Mouse (Mus musculus) kidney, adult 9 months (tissue): ENCODE measurements around the gene Gm20388.
A peak's percentile ranks its signal among the peaks of the same experiment; 100 is the strongest.
"Not testable (repeated sequence)": the region's sequence is repeated elsewhere in the genome, so short reads cannot be mapped to it uniquely, and the experiment has no call there.

Experiments used
- DNase-seq: peaks from one replicate; pipeline ENCODE4 v3.0.0; 2022

Gene Gm20388

DNA sequence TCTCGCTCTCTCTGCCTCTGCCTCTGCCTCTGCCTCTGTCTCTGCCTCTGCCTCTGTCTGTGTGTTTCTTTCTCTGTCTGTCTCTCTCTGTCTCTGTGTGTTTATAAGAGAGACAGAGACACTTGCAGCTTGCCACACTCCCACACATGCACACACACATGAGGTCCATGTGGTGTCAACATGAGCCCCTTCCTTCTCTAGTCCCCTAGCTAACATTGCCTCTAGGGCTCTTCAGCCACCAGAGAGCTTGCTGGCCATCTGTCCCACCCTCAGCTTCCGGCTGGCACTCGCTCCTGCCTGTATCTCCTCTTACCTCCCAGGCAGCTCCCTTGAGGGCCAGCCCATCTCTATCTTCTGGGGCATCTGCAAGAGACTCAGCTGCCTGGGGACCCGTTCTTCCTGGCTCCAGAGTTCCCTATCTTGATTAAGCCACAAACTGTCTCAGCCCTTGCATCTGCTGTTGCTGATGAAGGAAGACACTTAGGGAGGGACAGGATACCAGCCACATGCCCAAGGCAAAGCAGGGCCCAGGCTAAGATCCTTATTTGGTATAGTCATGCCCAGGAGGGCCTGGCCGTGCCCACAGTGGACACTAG, 414.6 kb downstream of the Gm20388 start:
- no peak for DNase-seq

DNA sequence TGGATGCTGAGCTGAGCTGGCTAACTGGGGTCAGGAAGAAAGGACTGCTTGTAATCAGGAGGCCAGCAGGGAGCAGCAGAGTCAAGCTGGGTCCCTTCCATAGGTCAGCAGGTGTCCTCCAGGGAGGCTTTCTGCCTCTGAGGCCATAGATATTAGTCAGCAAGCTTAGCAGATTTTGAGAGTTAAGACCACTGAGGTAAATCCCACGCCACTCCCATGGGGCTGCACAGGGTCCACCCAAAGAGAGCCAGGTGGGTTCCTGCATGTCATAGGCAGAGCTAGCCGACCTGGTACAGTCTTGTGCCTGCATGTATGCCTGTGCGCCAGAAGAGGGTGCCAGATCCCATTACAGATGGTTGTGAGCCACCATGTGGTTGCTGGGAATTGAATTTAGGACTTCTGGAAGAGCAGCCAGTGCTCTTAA, 416.5 kb downstream of the Gm20388 start:
- DNase-seq = peak; percentile 65

DNA sequence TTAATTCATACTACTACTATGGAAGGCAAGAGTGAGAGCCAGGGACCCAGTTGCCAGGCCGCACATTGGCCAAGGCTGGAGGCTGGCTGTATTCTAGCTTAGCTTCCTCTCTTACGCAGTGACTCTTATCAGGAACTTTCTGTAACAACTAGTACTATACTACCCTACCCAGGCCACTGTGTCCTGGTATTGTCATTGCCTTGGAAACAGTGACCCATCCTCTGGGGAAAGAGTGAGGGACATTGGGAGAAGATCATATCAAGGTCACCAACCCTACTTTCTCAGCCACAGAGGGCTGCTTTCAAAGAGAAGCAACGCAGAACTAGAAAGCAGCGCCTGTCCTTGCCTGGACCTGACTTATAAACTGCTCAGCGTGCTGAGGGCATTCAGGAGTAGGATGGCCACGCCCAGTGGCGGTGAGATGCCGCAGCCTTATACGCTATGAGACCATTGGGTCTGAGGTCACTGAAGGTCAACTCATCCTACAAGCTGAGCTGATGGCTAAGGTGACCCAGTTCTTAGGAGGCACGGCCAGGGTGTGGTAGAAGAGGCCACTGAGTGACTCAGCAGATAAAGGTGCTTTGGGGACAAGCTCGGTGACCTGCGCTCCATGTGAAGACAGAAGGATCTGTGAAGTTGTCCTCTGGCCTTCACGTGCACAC, 417.9 kb downstream of the Gm20388 start:
- no peak for DNase-seq

DNA sequence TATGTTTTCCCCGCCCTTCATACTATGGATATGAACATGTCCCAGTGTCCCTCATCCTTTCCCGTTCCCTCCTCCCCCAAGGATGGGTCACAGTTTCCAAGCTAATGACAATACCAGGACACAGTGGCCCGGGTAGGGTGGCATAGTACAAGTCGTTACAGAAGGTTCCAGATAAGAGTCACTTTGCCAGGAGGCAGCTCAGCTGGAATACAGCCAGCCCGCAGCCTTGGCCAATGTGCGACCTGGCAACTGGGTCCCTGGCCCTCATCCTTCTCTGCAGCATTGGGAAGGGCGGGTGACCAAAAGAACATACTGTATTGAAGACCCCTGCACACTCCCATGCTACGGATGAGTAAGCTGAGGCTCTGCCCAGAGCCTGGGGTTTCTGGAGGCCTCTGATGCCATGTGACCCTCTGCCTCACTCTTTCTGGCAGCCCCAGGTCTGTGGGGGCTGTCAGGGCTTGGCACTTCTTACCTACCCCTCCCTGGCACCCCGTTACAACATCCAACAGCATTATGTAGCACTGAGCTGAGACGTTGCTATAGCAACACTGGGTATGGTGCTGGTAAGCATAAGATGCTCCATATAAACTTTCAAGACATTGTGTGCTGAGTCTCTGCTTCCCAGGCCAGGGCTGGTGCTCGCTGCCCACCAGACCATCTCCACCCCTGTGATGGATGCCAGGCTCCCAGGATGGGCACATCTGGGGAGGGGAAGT, 418.5 kb downstream of the Gm20388 start:
- no peak for DNase-seq

DNA sequence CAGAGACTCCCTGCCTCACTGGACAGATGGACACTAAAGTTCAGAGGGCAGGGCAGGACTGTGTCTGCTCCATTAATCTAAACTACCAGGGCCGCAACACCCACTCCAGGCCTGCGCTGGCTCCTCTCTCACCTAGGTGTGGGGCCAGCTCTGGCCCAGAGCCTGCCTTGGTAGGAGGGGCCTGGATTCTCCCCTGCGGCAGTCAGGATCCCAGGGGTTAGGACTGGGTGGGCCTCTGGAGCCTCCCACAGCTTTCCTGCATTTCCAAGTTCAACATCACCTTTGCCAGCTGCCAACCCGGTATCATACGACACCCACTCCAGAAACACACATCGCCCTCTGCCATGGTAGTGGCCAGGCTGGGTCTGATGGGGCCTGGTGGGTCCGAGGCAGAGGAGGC, 420.4 kb downstream of the Gm20388 start:
- DNase-seq = no peak

DNA sequence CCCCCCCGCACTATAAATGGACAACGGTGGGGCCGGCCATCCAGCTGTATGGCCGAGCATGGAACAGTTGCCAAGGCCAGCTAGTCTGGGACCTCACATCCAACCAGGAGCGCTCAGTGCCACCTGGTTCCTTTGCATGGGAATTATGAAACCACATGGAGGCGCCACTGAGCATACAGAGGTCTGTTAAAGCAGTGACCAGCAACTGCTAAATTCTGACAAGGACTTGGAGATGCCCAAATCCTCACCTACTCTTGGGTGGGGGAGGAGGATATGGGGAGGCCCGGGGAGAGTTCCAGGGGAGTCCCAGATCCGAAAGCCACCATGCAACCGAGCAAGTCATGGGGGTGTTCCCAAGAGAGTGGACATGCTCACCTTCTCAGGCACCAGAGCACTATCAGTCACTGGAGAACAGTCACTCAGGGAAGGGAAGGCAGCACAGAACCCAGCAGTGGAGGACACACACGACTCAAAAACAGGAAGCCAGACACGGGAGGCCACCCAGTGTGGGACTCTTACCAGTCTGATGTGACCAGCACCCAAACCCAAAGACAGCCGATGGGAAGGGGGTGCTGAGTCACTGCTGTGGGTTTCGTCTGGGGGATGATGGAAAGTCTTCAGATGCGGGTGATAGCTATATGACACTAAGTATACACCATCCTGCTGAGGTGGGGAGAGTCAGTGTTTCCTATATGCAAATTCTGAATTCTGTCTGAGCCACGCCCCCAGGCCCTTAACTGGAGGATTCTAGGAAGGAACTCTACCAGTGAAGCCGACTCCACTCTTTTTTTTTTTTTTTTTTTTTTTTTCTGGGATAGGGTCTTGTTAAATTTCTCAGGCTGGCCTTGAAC, 422.0 kb downstream of the Gm20388 start:
- DNase-seq = no peak

DNA sequence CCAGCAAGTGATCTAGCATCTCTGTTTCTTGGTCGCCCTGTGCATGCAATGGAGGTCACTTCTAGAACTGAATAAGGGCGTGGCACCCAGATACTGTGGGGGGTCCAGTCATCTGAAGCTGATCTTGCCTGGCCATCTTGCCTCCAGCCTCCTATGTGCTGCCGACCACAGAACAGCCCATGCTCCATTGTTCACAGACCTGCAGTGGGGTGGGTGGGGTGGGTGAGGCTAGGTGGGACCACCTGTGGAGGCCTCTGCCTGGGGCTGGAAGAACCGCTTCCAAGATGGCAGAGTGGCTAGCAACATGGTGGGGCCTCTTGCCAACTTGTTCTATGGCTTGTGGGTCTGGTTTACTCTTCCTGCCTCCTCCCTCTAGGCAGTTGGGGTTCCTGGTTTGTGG, 423.0 kb downstream of the Gm20388 start:
- no peak for DNase-seq

DNA sequence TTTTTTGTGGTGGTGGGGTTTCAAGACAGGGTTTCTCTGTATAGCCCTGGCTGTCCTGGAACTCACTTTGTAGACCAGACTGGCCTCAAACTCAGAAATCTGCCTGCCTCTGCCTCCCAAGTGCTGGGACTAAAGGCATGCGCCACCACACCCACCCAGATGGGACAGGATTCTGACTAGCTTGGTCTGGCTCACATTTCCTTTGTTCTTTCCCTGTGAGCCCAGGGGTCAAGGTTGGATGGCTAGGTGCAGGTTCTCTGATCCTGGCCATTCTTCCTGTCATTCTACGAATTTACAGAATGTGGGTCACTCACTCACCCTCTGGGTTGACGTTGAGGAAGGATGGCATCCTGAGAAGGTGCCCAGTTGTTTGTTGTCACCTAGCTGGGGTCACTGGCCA, 423.6 kb downstream of the Gm20388 start:
- DNase-seq = not testable (repeated sequence)

DNA sequence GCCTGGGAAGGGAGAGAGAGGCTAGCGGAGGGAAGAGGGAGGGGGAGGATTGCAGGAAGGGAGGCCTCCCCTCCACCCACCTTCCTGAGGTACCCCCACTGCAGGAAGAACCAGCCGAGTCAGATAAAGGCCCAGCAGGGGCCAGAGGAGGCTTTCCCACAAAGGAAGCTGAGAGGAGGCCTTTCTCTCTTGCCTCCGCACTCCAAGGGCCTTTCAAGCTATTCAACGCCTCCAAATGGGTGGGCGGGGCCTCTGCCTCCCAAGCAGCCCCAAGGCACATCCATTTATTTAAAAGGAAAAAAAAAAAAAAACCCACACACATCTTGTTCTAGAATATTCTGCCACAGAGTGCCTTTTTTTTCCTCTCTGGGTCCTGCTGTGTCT, 424.2 kb downstream of the Gm20388 start:
- DNase-seq = no peak

DNA sequence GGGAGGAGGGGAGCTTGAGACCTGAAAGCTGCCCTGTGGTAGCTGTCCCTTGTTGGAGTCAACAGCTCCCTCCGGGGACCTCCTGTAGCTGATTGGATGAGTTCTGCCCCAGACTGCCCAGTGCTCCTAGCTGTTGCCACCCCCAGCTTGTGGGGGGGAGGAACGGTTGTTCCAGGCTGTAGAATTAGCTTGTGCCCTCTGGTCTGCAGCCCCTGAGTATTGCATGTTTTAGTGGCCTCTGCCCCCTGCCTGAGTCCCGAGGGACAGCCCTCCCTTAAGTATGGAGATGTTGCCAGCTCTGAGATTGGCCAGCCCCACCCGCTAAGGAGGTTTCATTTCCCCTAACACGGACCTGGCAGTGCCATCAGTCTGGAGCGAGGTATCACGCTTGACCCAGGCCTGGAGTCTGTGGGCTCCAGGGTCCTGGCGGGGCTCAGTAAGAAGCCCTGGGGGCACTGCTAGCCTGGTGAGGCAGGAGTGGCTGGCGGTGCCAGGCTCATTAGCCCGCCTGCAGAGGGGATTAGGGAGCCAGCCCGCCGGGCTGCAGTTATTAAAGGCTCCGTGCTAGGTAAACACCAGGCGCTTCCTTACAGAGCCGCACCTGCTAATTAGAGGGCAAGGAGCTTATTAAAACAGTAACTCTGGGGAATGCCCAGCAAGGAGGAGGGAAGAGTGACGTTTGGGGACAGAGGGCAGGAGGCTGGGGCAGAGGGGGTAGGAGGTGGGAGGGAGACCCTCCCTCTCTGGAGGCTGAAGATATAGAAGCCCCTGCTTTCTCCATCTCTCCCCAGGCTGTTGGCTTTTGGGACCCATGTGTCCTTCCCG, 424.8 kb downstream of the Gm20388 start:
- no peak for DNase-seq

DNA sequence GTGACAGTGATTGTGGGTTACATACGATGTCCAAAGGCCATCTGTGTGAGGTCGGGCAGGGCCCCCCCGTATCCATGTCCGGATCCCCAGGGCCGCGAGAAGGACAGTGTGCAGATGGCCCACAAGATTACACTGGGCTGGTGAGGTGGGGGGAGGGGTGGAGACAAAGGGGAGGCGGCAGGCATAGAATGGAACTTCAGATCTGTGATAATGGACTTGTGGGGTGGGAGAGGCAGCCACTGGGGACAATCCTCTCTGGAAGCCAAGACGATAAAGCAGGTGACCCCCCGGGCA, 425.4 kb downstream of the Gm20388 start:
- no peak for DNase-seq

DNA sequence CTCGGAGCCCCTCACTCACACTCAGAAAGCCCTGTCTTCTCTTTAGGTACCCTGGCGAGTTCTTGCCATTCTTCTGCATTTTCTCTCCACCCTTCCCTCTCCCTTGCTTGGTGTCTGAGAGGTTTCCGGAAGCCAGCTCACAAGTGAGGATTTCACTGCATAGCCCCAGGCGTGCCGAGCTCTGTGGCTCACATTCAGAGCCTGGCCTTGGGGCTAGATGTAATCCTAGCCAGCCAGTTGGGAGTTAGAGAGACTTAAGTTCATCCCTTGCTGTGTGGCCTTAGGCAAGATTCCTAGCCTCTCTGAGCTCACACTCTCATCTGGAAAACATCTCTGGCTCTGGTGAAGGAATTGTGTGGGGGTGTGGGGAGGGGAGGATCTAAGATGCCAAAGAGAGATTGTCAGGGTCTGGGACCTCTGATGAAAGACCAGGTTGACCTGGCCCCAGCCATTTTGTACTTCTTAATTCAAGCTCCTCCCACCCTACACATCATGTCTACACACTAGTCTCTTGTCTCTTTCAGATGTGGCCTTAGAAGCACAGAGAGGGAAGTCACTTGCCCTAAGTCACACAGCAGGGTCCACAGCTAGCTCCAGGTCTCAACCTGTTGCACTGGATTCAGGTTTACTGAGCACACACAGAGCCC, 426.4 kb downstream of the Gm20388 start:
- DNase-seq = no peak

DNA sequence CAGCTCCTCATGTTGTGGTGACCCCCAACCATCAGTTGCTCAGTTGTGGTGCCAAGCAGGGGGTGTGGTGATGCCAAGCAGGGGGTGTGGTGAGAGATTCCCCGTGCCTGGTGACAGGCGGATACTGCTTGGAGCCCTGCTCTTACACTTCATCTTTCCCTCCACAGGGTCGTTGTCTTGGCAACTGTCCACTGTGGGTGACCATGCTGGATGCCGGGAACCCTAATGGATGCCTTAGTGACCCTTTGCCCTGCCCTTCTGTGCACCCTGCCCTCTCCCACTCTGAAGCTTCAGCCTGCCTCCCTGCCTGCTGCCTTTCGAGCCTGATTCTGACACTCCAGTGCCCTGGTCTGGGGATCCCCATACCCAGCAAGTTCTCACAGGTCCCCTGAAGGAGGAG, 427.0 kb downstream of the Gm20388 start:
- DNase-seq = no peak

DNA sequence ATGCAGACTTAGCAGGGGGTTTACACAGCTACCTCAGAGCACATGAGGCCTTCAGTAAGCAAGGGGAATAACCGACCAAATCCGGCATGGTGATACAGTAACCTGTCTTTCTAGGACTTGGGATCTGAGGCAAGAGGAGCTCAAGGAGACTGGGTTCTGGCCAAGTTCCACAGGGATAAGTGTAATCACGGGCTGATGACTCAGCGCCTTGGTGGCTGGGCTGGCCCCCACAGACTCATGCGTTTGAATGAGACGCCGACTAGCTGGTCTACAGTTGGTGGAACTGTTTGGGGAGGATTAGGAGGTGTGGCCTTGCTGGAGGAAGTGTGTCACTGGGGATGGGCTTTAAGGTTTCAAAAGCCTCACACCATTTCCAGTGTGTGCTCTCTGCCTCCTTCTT, 428.0 kb downstream of the Gm20388 start:
- no peak for DNase-seq

DNA sequence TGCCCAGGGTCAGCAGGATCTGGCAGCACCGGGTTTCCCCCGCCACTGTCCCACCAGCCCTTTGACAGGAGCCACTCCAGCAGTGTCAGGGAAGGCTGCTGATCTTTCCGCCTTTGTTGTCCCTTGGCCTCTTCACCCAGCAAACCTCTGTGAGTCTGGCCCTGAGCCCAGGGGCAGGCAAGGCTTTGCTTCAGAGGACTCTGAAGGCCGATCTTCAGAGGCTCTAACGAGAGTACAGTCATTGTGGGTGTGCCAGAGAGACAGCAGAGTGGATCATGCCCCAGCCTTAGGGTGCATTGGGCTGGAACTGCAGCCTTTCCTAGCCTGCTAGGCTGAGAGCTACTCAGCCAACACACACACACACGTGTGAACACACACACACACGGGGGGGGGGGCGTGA, 429.1 kb downstream of the Gm20388 start:
- peak; percentile 87 for DNase-seq

DNA sequence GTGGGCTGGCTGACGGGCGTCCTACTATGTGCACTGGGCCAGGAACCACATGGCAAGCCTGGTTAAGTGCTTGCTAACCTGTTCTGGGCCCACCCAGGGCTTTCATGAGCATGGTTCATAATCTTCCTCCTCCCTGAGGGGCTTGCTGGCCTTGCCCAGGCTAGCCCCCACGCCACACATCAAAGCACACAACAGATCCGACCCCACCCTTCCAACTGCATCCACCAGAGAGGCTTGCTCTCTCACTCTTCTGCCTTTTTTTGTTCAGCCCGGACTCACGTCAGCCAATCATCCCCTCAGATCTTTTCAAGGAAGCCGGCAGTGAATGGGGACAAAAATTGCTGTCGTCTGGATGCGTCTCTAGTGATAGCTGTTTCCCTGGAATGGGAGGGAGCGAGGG, 430.5 kb downstream of the Gm20388 start:
- no peak for DNase-seq

DNA sequence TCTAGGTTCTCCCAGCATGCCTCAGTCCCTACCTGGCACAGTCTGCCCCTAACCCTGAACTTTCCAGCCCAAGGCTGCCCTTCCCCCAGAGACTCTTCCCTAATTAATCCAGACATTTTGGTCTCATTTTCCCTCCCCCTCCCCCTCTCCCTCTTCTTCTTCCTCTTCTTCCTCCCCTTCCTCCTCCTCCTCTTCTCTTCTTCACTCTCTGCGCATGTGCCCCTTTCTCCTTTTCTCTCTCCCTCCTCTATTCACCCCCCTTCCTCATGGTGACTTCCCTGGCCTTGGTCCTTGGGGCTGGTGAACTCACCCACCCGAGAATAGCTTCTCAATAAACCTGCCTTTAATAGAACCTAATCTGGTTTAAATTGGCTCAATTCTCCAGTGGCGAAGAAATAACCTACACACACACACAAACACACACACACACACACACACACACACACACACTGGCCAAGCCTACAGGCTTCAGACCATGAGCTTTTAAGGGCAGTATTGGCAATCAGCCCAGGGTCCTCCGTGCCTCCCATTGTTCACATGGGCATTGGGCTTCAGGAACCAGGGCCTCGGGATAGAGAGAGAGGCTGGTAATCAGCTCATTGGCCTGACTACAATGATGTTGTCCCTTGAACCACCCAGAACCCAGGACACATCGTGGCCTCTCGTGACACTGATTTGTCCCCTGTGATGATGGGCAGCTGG, 432.4 kb downstream of the Gm20388 start:
- no peak for DNase-seq

DNA sequence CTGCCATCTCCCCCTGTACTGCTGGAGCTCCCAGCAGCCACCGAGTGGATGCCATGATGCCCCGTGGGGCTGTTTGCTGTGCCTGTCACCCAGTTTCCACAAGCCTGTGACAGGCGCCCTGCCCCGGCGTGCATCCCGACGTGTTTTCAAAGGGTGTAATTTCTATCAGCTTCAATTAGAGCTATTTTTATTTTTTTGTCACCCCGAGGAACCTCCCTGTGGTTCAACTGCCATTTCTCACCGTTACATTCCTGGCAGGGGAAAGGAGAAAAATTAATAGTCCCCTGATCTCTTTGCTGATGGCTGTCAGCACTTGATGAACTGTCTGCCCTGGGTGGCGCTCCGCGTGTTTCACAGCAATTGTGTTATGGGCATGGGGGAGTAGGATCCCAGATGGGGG, 432.9 kb downstream of the Gm20388 start:
- no peak for DNase-seq

DNA sequence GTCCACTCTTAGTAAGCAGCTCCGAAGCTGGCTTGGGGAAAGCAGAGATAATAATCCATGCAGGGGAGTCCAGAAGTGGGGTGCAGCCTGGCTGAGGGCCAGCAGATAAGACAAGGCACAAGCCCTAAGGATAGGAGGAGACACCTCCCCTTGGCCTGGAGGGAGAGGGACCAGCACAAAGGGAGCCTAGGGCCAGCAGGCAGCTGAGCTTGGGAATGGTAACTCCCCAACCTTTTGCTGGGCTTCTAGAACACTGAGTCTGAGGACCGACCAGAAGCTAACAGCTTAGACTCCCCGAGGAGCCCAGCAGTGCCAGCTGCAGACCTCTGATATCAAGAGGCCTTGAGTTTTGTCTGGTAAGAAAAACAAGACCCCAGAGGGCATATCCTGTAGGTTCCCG, 433.5 kb downstream of the Gm20388 start:
- DNase-seq = no peak

DNA sequence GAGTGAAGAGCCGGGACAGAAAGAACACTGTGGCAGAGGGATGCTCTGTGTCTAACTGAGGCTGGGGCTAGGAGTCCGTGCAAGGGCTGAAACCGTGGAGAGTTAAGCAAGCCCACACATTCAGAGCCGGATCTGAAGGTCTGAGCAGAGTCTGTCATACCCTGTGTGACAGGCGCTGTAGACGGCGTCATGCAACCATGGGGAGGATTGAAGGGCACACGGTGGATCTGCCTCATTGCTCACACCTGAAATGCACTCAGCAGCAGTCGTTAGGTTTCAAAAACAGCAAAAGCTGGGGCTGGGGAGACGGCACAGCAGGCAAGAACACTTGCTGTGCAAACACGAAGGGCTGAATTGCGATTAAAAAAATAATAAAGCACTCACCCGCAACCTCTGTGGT, 433.9 kb downstream of the Gm20388 start:
- no peak for DNase-seq

DNA sequence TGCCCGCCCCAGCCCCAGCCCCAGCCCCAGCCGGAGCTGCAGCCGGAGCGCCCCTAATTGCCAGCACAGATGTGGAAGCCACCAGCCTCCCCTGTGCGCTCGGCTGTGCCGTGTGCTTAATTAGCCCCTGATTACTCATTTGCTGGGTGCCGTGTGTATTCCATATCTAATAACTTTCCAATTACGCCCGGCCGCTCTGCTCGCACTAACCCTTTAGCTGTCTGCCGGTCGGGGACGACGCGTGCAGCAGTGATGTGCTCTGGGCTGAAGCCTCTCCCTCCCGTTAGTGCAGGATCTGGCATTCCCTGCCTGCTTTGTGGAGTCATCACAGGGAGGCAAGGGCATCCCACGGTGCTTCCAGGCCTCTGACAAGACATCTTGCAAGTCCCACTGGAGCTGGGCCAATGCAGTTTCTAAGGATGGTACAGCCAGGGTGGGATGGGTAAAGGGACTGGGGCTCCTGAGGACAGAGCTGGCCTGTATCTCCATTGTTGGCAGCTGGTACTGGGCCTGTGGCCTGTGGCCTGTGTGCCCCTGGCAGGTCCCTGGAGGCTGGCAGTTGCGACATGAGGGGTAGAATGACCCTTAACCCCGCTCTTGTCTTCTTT, 437.2 kb downstream of the Gm20388 start:
- DNase-seq = no peak
